15 mouse cellular contexts compared by ENCODE assay signal in genomic region chr4:140904776-140905425, GRCm38 (mm10). TPM values are rescaled to one million over a fixed set of nuclear protein-coding genes. Genes with fewer than 3 reads are reported as not detected.
A peak's percentile ranks its signal among the peaks of the same experiment; 100 is the strongest.
DNase-seq lines count a peak whose midpoint lies in the region; ATAC-seq and TF ChIP-seq lines count a peak whose summit lies in the region.
"Had no signal": no experiment of that assay in that cellular context is flagged by ENCODE, and none has a peak within 500 bp of the region (broad histone marks: within the 10 kb centered on the region; RNA-seq: fewer than 3 reads in every experiment).

No protein-coding gene starts in this region.

- H3K36me3 ChIP-seq in intestine, embryonic 14.5 days (ENCODE audit: control insufficient read depth, insufficient read depth, low read length) = no peaks in the 10 kb centered on the region
- H3K36me3 ChIP-seq in intestine, embryonic 16.5 days (ENCODE audit: control insufficient read depth, insufficient read depth, low read length) = no peaks in the 10 kb centered on the region
- H3K36me3 ChIP-seq in E14TG2a.4 (ENCODE audit: insufficient read depth, low read length) = no peaks in the 10 kb centered on the region
- no peaks in the 10 kb centered on the region for H3K36me3 ChIP-seq in liver, embryonic 15.5 days (replicated peaks)
- H3K36me3 ChIP-seq: forebrain, embryonic 15.5 days; hindbrain, embryonic 15.5 days; stomach, embryonic 15.5 days had no signal

- WGBS in intestine, embryonic 14.5 days = 63% methylated on average over 14 of the region's 14 CpGs
- 57% methylated on average over 14 of the region's 14 CpGs for WGBS in intestine, embryonic 16.5 days
- 18% methylated on average over 14 of the region's 14 CpGs for WGBS in liver, embryonic 15.5 days (ENCODE audit: insufficient replicate concordance)

- H3K27ac ChIP-seq in intestine, embryonic 14.5 days (ENCODE audit: low read depth) = no peak overlapping the region
- H3K27ac ChIP-seq in intestine, embryonic 16.5 days (ENCODE audit: low read length) = no peak overlapping the region
- no peak overlapping the region for H3K27ac ChIP-seq in liver, embryonic 15.5 days (replicated peaks)
- H3K27ac ChIP-seq: forebrain, embryonic 15.5 days; hindbrain, embryonic 15.5 days; stomach, embryonic 15.5 days had no signal

- DNase-seq in intestine, embryonic 14.5 days (ENCODE audit: low spot score) = peak; percentile 47
- DNase-seq in 416B (ENCODE audit: low read depth) = peak; percentile 62
- no peak for DNase-seq in spleen, postnatal 14 days (ENCODE audit: low spot score in 2 of 2)
- DNase-seq in retina, postnatal 1 day = no peak
- DNase-seq in left cerebral cortex, adult 9 months (ENCODE audit: low spot score in 2 of 2) = no peak
- DNase-seq: adrenal gland, adult 2 months; cerebellum, adult 8-10 months; kidney, adult 8-10 months; layer of hippocampus, adult 9-11 months had no signal

- peaks cover 29% of the 10 kb centered on the region for H3K27me3 ChIP-seq in intestine, embryonic 14.5 days (replicated peaks; ENCODE audit: control insufficient read depth, insufficient read depth, low read length)
- H3K27me3 ChIP-seq in intestine, embryonic 16.5 days (replicated peaks; ENCODE audit: control insufficient read depth, insufficient read depth, low read length) = peaks cover 5% of the 10 kb centered on the region; the same call in 1 of the 2 replicates
- peaks cover 50% of the 10 kb centered on the region for H3K27me3 ChIP-seq in E14TG2a.4 (ENCODE audit: insufficient read depth, low read length)
- peaks cover 76% of the 10 kb centered on the region for H3K27me3 ChIP-seq in liver, embryonic 15.5 days

- no peak for TF ChIP-seq CTCF in E14TG2a.4 (conservative IDR thresholded peaks at IDR 0.05; ENCODE audit: low read length)

- no peak overlapping the region for H3K4me3 ChIP-seq in intestine, embryonic 14.5 days (ENCODE audit: low read depth, low read length)
- H3K4me3 ChIP-seq in intestine, embryonic 16.5 days (ENCODE audit: low read length) = no peak overlapping the region
- H3K4me3 ChIP-seq in E14TG2a.4 (replicated peaks; ENCODE audit: low read length) = peak overlapping the region; percentile 75
- H3K4me3 ChIP-seq in liver, embryonic 15.5 days (replicated peaks) = no peak overlapping the region

- H3K4me2 ChIP-seq in intestine, embryonic 14.5 days (ENCODE audit: low read length) = no peak overlapping the region
- no peak overlapping the region for H3K4me2 ChIP-seq in intestine, embryonic 16.5 days (ENCODE audit: low read depth, low read length)
- H3K4me2 ChIP-seq in liver, embryonic 15.5 days = peak overlapping the region; percentile 75; the same call in 1 of the 2 replicates

- no peaks in the 10 kb centered on the region for H3K4me1 ChIP-seq in intestine, embryonic 14.5 days (replicated peaks; ENCODE audit: control insufficient read depth, insufficient read depth, low read length)
- peaks cover 3% of the 10 kb centered on the region; the same call in 1 of the 2 replicates for H3K4me1 ChIP-seq in intestine, embryonic 16.5 days (ENCODE audit: control insufficient read depth, insufficient read depth, low read length)
- H3K4me1 ChIP-seq in E14TG2a.4 (replicated peaks; ENCODE audit: low read depth, low read length) = peaks cover 50% of the 10 kb centered on the region
- peaks cover 33% of the 10 kb centered on the region for H3K4me1 ChIP-seq in liver, embryonic 15.5 days (replicated peaks)

- ATAC-seq in intestine, embryonic 14.5 days (replicated peaks; ENCODE audit: low FRiP score, low TSS enrichment, low read depth) = no peak
- no peak for ATAC-seq in intestine, embryonic 16.5 days
- ATAC-seq in liver, embryonic 15.5 days (ENCODE audit: insufficient read depth) = no peak

- no peak overlapping the region for H3K9ac ChIP-seq in intestine, embryonic 14.5 days (ENCODE audit: low read length)
- H3K9ac ChIP-seq in intestine, embryonic 16.5 days (ENCODE audit: low read depth, low read length) = no peak overlapping the region
- H3K9ac ChIP-seq in liver, embryonic 15.5 days = no peak overlapping the region
- H3K9ac ChIP-seq: forebrain, embryonic 15.5 days; stomach, embryonic 15.5 days had no signal

- H3K9me3 ChIP-seq in intestine, embryonic 14.5 days (ENCODE audit: control insufficient read depth, low read length) = no peaks in the 10 kb centered on the region
- H3K9me3 ChIP-seq in intestine, embryonic 16.5 days (ENCODE audit: control insufficient read depth, low read length) = no peaks in the 10 kb centered on the region
- H3K9me3 ChIP-seq in E14TG2a.4 (ENCODE audit: low read length) = no peaks in the 10 kb centered on the region
- no peaks in the 10 kb centered on the region for H3K9me3 ChIP-seq in liver, embryonic 15.5 days (replicated peaks)
- H3K9me3 ChIP-seq: forebrain, embryonic 15.5 days; hindbrain, embryonic 15.5 days; stomach, embryonic 15.5 days had no signal

RNA-seq across cellular contexts. Expression of gene Padi2, which starts 1.2 kb away (rescaled TPM):
- 1.9 and 2.5 TPM in 2 replicates for polyA plus RNA-seq in intestine, embryonic 14.5 days (2014; fragmentation: Nextera tagmentation; extraction: Ambion mirVana)
- 3.0 and 3.5 TPM in 2 replicates for polyA plus RNA-seq in intestine, embryonic 16.5 days (2015; fragmentation: Nextera tagmentation; extraction: Ambion mirVana)
- polyA plus RNA-seq in liver, embryonic 15.5 days (2015; fragmentation: Nextera tagmentation; extraction: Ambion mirVana) = 1.6 and 2.2 TPM in 2 replicates

RNA-seq across cellular contexts. Expression of gene Sdhb, which starts 56.1 kb away (rescaled TPM):
- 457 and 488 TPM in 2 replicates for polyA plus RNA-seq in intestine, embryonic 14.5 days (2014; fragmentation: Nextera tagmentation; extraction: Ambion mirVana)
- 671 and 689 TPM in 2 replicates for polyA plus RNA-seq in intestine, embryonic 16.5 days (2015; fragmentation: Nextera tagmentation; extraction: Ambion mirVana)
- polyA plus RNA-seq in liver, embryonic 15.5 days (2015; fragmentation: Nextera tagmentation; extraction: Ambion mirVana) = 192 and 196 TPM in 2 replicates

RNA-seq across cellular contexts. Expression of gene Padi1, which starts 59.3 kb away (rescaled TPM):
- polyA plus RNA-seq in intestine, embryonic 14.5 days (2014; fragmentation: Nextera tagmentation; extraction: Ambion mirVana) = 0.16 TPM in 1 of 2 replicates, not detected in the other
- polyA plus RNA-seq in intestine, embryonic 16.5 days (2015; fragmentation: Nextera tagmentation; extraction: Ambion mirVana) = 0.28 and 0.43 TPM in 2 replicates
- 0.02 and 0.03 TPM in 2 replicates for polyA plus RNA-seq in liver, embryonic 15.5 days (2015; fragmentation: Nextera tagmentation; extraction: Ambion mirVana)
- polyA plus RNA-seq: adrenal gland, adult 2 months; forebrain, embryonic 15.5 days had no signal

Comparison
In these comparisons a context has a peak if more than half of its experiments do, and no peak if none do; other contexts are left out.
1. DNase-seq: peak in intestine, embryonic 14.5 days (single experiment) and 416B (single experiment); none in spleen, postnatal 14 days (0 of 2), retina, postnatal 1 day (single experiment) and left cerebral cortex, adult 9 months (0 of 2).